Mouse (Mus musculus) hindbrain, postnatal 0 days (tissue): ENCODE measurements around the gene Canx. TPM values are rescaled to one million over a fixed set of nuclear protein-coding genes. Genes with fewer than 3 reads are reported as not detected.
A peak's percentile ranks its signal among the peaks of the same experiment; 100 is the strongest.

ENCODE experiments used
- ATAC-seq: fragments of 200-750 bp; cut with Nextera tagmentation; 2 replicates; pipeline ENCODE4 v1.8.0; 2017; ENCODE audit warnings: mild to moderate bottlenecking, moderate TSS enrichment, moderate library complexity
- DNase-seq: peaks from one replicate; pipeline ENCODE4 v3.0.0-alpha.2; 2015; ENCODE audit warnings: low spot score
- H3K27ac ChIP-seq: fragments of 300-500 bp; sonication (generic); 2 replicates; pipeline ENCODE4 v1.5.1; 2014; ENCODE audit warnings: mild to moderate bottlenecking
- H3K27me3 ChIP-seq: fragments of 300-500 bp; sonication (generic); 2 replicates; pipeline ENCODE4 v1.6.1; 2014; ENCODE audit warnings: low read length, mixed read lengths; ENCODE audit not compliant: insufficient read depth
- H3K36me3 ChIP-seq: fragments of 300-500 bp; sonication (generic); 2 replicates; pipeline ENCODE4 v1.6.1; 2014; ENCODE audit warnings: low read length, mixed read lengths; ENCODE audit not compliant: insufficient read depth
- H3K4me1 ChIP-seq: fragments of 300-500 bp; sonication (generic); 2 replicates; pipeline ENCODE4 v1.6.1; 2014; ENCODE audit warnings: antibody characterized with exemption, low read length, mixed read lengths; ENCODE audit not compliant: insufficient read depth
- H3K4me2 ChIP-seq: fragments of 300-500 bp; sonication (generic); 2 replicates; pipeline ENCODE4 v1.6.1; 2014; ENCODE audit warnings: low read depth, mild to moderate bottlenecking, low read length, moderate library complexity, mixed read lengths
- H3K4me3 ChIP-seq: fragments of 300-500 bp; sonication (generic); 2 replicates; pipeline ENCODE4 v1.5.1; 2014; ENCODE audit warnings: low read length
- H3K9ac ChIP-seq: fragments of 300-500 bp; sonication (generic); replicated peaks from 2 replicates; pipeline ENCODE4 v1.6.1; 2014; ENCODE audit warnings: mild to moderate bottlenecking, low read length, moderate library complexity, mixed read lengths
- H3K9me3 ChIP-seq: fragments of 300-500 bp; sonication (generic); 2 replicates; pipeline ENCODE4 v1.6.1; 2016; ENCODE audit warnings: low read length, mixed read lengths
- CTCF ChIP-seq: IDR thresholded peaks from 2 replicates; pipeline ENCODE4 v1.5.1; 2016; ENCODE audit warnings: antibody characterized with exemption, control low read depth, low read depth
- WGBS: fragments of 180-500 bp; shearing (Covaris S2); extraction: QIAGEN DNeasy Blood & Tissue Kit; methylation state at CpG from one replicate; pipeline ENCODE4 v1.1.7; 2014; 5-methylcytosine and 5-hydroxymethylcytosine counted together
- polyA plus RNA-seq: library from polyadenylated mRNA; unstranded; fragments of >200 nt; fragmentation: Nextera tagmentation; extraction: Ambion mirVana; gene quantifications from 2 replicates; pipeline ENCODE4 v1.2.1, GENCODE M21; 2015
- total RNA-seq: library from RNA; depleted of rRNA; stranded (reverse); fragments of >200 nt; gene quantifications from 2 replicates; pipeline ENCODE4 v1.2.3, GENCODE M21; 2014; rRNA removed

Canx gene
- total RNA-seq: 174 and 197 TPM in 2 replicates
- polyA plus RNA-seq: 254 and 259 TPM in 2 replicates

GRCm38 (mm10) chr11:50325496-50326301, at the start of gene Canx:
Gene Canx (minus strand): TSS chr11:50325673.
- Histone ChIP-seq H3K9ac (peak within 1 kb of the TSS; percentile 96), H3K4me3 (peak within 1 kb of the TSS; percentile 85), H3K4me1 (peaks cover 11% of the 10 kb centered on the region), H3K27ac (peak within 1 kb of the TSS; percentile 95), H3K36me3 (no peaks in the 10 kb centered on the region), H3K9me3 (no peaks in the 10 kb centered on the region), H3K27me3 (no peaks in the 10 kb centered on the region), H3K4me2 (peak within 1 kb of the TSS; percentile 84)
- ATAC-seq: peak; percentile 100
- peak; percentile 100 for DNase-seq
- WGBS: under 1% methylated on average over 64 of the region's 64 CpGs
- peak; percentile 37 for TF ChIP-seq CTCF

GRCm38 (mm10) chr11:50374286-50375015, 49.0 kb upstream of the Canx start:
- DNase-seq: no peak
- Histone ChIP-seq H3K27me3 (no peaks in the 10 kb centered on the region), H3K9me3 (no peaks in the 10 kb centered on the region), H3K9ac (no peak overlapping the region), H3K36me3 (peaks cover under 1% of the 10 kb centered on the region; the same call in 1 of the 2 replicates), H3K4me1 (peaks cover 6% of the 10 kb centered on the region), H3K27ac (no peak overlapping the region), H3K4me2 (no peak overlapping the region), H3K4me3 (no peak overlapping the region)
- WGBS: 87% methylated on average over 13 of the region's 13 CpGs
- no peak for ATAC-seq
- TF ChIP-seq CTCF: no peak

- TF ChIP-seq CTCF: no peak
- no peak overlapping the region for H3K9ac ChIP-seq
- H3K9me3 ChIP-seq: no peaks in the 10 kb centered on the region
- peaks cover 4% of the 10 kb centered on the region for H3K4me1 ChIP-seq
- no peaks in the 10 kb centered on the region for H3K27me3 ChIP-seq
- ATAC-seq (no peak), DNase-seq (no peak)
- no peak overlapping the region for H3K27ac ChIP-seq
- H3K4me3 ChIP-seq: no peak overlapping the region
- no peaks in the 10 kb centered on the region for H3K36me3 ChIP-seq
- no peak overlapping the region for H3K4me2 ChIP-seq
- 96% methylated on average over 1 of the region's 1 CpGs for WGBS
Measured at GRCm38 (mm10) chr11:50373621-50374020, 48.1 kb upstream of the Canx start.

GRCm38 (mm10) chr11:50373086-50373485, 47.6 kb upstream of the Canx start:
- no peak for DNase-seq
- Histone ChIP-seq H3K27me3 (no peaks in the 10 kb centered on the region), H3K4me1 (peaks cover 4% of the 10 kb centered on the region), H3K4me3 (no peak overlapping the region), H3K9me3 (no peaks in the 10 kb centered on the region), H3K4me2 (no peak overlapping the region), H3K9ac (no peak overlapping the region), H3K36me3 (no peaks in the 10 kb centered on the region), H3K27ac (no peak overlapping the region)
- TF ChIP-seq CTCF: no peak
- ATAC-seq: no peak

GRCm38 (mm10) chr11:50371911-50372310, 46.4 kb upstream of the Canx start:
- ATAC-seq: peak; percentile 1; the same call in 1 of the 2 replicates
- no peaks in the 10 kb centered on the region for H3K36me3 ChIP-seq
- peak overlapping the region; percentile 36 for H3K4me3 ChIP-seq
- peak overlapping the region; percentile 69 for H3K4me2 ChIP-seq
- H3K4me1 ChIP-seq: peaks cover 4% of the 10 kb centered on the region
- TF ChIP-seq CTCF: no peak
- H3K9me3 ChIP-seq: no peaks in the 10 kb centered on the region
- peak overlapping the region; percentile 91 for H3K27ac ChIP-seq
- H3K9ac ChIP-seq: peak overlapping the region; percentile 67
- DNase-seq: no peak
- no peaks in the 10 kb centered on the region for H3K27me3 ChIP-seq
- WGBS: 91% methylated on average over 1 of the region's 1 CpGs

- WGBS: under 1% methylated on average over 18 of the region's 18 CpGs
- Histone ChIP-seq H3K9ac (peak overlapping the region; percentile 67), H3K4me2 (peak overlapping the region; percentile 69), H3K4me3 (peak overlapping the region; percentile 36), H3K9me3 (no peaks in the 10 kb centered on the region), H3K36me3 (no peaks in the 10 kb centered on the region), H3K27me3 (no peaks in the 10 kb centered on the region), H3K27ac (peak overlapping the region; percentile 91), H3K4me1 (peaks cover 2% of the 10 kb centered on the region)
- DNase-seq (peak; percentile 87), ATAC-seq (peak; percentile 76)
- peak; percentile 69 for TF ChIP-seq CTCF
Measured at GRCm38 (mm10) chr11:50371399-50371841, 45.9 kb upstream of the Canx start.
